Mouse (Mus musculus) forebrain, embryonic 14.5 days (tissue): Measurements from ENCODE around the gene Zkscan8. TPM values are rescaled to one million over a fixed set of nuclear protein-coding genes. Genes with fewer than 3 reads are reported as not detected.
"Not testable (repeated sequence)": the region's sequence is repeated elsewhere in the genome, so short reads cannot be mapped to it uniquely, and the experiment has no call there.

Experiments
- ATAC-seq: fragments of 200-750 bp; cut with Nextera tagmentation; 2 replicates; pipeline ENCODE4 v1.8.0; 2017; ENCODE audit warnings: mild to moderate bottlenecking, moderate library complexity
- DNase-seq: peaks from one replicate; pipeline ENCODE4 v3.0.0-alpha.2; 2015; ENCODE audit warnings: low spot score
- H3K27ac ChIP-seq: fragments of 300-500 bp; sonication (generic); 2 replicates; pipeline ENCODE4 v1.5.1; 2014; ENCODE audit warnings: low read depth, mild to moderate bottlenecking, control low read depth, low read length, moderate library complexity
- H3K27me3 ChIP-seq: fragments of 300-500 bp; sonication (generic); replicated peaks from 2 replicates; pipeline ENCODE4 v1.6.1; 2014; ENCODE audit warnings: low read length, control low read depth, mixed read lengths; ENCODE audit not compliant: control insufficient read depth, insufficient read depth
- H3K36me3 ChIP-seq: fragments of 300-500 bp; sonication (generic); 2 replicates; pipeline ENCODE4 v1.6.1; 2014; ENCODE audit warnings: low read length, control low read depth; ENCODE audit not compliant: control insufficient read depth, insufficient read depth
- H3K4me1 ChIP-seq: fragments of 300-500 bp; sonication (generic); 2 replicates; pipeline ENCODE4 v1.6.1; 2014; ENCODE audit warnings: antibody characterized with exemption, low read length, control low read depth; ENCODE audit not compliant: control insufficient read depth, insufficient read depth
- H3K4me2 ChIP-seq: fragments of 300-500 bp; sonication (generic); 2 replicates; pipeline ENCODE4 v1.6.1; 2014; ENCODE audit warnings: mild to moderate bottlenecking, control low read depth, low read length
- H3K4me3 ChIP-seq: fragments of 300-500 bp; sonication (generic); 2 replicates; pipeline ENCODE4 v1.5.1; 2014; ENCODE audit warnings: low read depth, low read length, control low read depth
- H3K9ac ChIP-seq: fragments of 300-500 bp; sonication (generic); 2 replicates; pipeline ENCODE4 v1.6.1; 2014; ENCODE audit warnings: mild to moderate bottlenecking, low read length, control low read depth, moderate library complexity
- H3K9me3 ChIP-seq: fragments of 300-500 bp; sonication (generic); replicated peaks from 2 replicates; pipeline ENCODE4 v1.6.1; 2016; ENCODE audit warnings: low read length, control low read depth, mixed read lengths; ENCODE audit not compliant: control insufficient read depth
- WGBS: fragments of 180-500 bp; shearing (Covaris S2); extraction: QIAGEN DNeasy Blood & Tissue Kit; methylation state at CpG from one replicate; pipeline ENCODE4 v1.1.7; 2014; 5-methylcytosine and 5-hydroxymethylcytosine counted together
- polyA plus RNA-seq: library from polyadenylated mRNA; unstranded; fragments of >200 nt; fragmentation: Nextera tagmentation; extraction: Ambion mirVana; gene quantifications from 2 replicates; pipeline ENCODE4 v1.2.1, GENCODE M21; 2014

Gene Zkscan8
- polyA plus RNA-seq, 1 experiment from 2014 or later, result 8.6 TPM

GRCm38 (mm10) chr13:21495080-21495479, 35.8 kb downstream of the Zkscan8 start, which contains the start of gene AK157302:
Gene AK157302, plus strand, starts transcription at chr13:21495223.
- ATAC-seq, result no peak
- H3K36me3 ChIP-seq, result no peaks in the 10 kb centered on the region
- H3K27ac ChIP-seq, result no peak within 1 kb of the TSS
- H3K4me3 ChIP-seq, result no peak within 1 kb of the TSS
- H3K27me3 ChIP-seq, result no peaks in the 10 kb centered on the region
- H3K4me2 ChIP-seq, result no peak within 1 kb of the TSS
- 94% methylated on average over 21 of the region's 21 CpGs for WGBS
- no peaks in the 10 kb centered on the region for H3K4me1 ChIP-seq
- no peak within 1 kb of the TSS for H3K9ac ChIP-seq
- DNase-seq, result no peak
- no peaks in the 10 kb centered on the region for H3K9me3 ChIP-seq

GRCm38 (mm10) chr13:21492847-21493246, 38.1 kb downstream of the Zkscan8 start:
- no peak overlapping the region for H3K4me2 ChIP-seq
- DNase-seq, result no peak
- no peaks in the 10 kb centered on the region for H3K36me3 ChIP-seq
- WGBS, result 93% methylated on average over 5 of the region's 5 CpGs
- ATAC-seq, result no peak
- no peaks in the 10 kb centered on the region for H3K4me1 ChIP-seq
- no peaks in the 10 kb centered on the region for H3K9me3 ChIP-seq
- H3K27me3 ChIP-seq, result no peaks in the 10 kb centered on the region
- H3K27ac ChIP-seq, result no peak overlapping the region
- no peak overlapping the region for H3K9ac ChIP-seq
- H3K4me3 ChIP-seq, result no peak overlapping the region

- no peak for ATAC-seq
- Histone ChIP-seq H3K36me3 (peaks cover 17% of the 10 kb centered on the region), H3K4me1 (no peaks in the 10 kb centered on the region), H3K9ac (no peak overlapping the region), H3K4me3 (no peak overlapping the region), H3K27me3 (no peaks in the 10 kb centered on the region), H3K27ac (no peak overlapping the region), H3K9me3 (no peaks in the 10 kb centered on the region), H3K4me2 (no peak overlapping the region)
- 91% methylated on average over 1 of the region's 1 CpGs for WGBS
- no peak for DNase-seq
Observed at GRCm38 (mm10) chr13:21486881-21487280, 44.0 kb downstream of the Zkscan8 start.

GRCm38 (mm10) chr13:21478759-21479670, 51.9 kb downstream of the Zkscan8 start, which contains the start of the genes Zkscan4 and Gm10065:
Gene Zkscan4, plus strand, starts transcription at chr13:21478907.
Gene Gm10065, minus strand, starts transcription at chr13:21479441.
- Histone ChIP-seq H3K9ac (peak within 1 kb of the TSS; percentile 75), H3K4me2 (peak within 1 kb of the TSS; percentile 56), H3K27ac (peak within 1 kb of the TSS; percentile 72), H3K4me3 (peak within 1 kb of the TSS; percentile 62)
- H3K27me3 ChIP-seq, H3K36me3 ChIP-seq, H3K9me3 ChIP-seq, H3K4me1 ChIP-seq: not testable (repeated sequence)
- peak; percentile 89 for DNase-seq
- WGBS, result 2% methylated on average over 31 of the region's 31 CpGs
- ATAC-seq, result peak; percentile 90

GRCm38 (mm10) chr13:21472427-21472826, 58.5 kb downstream of the Zkscan8 start:
- no peak overlapping the region for H3K4me2 ChIP-seq
- 20% methylated on average over 4 of the region's 4 CpGs for WGBS
- no peaks in the 10 kb centered on the region for H3K9me3 ChIP-seq
- H3K36me3 ChIP-seq, result no peaks in the 10 kb centered on the region
- H3K4me1 ChIP-seq, result no peaks in the 10 kb centered on the region; the same call in 1 of the 2 replicates
- no peaks in the 10 kb centered on the region for H3K27me3 ChIP-seq
- H3K9ac ChIP-seq, result no peak overlapping the region
- H3K4me3 ChIP-seq, result no peak overlapping the region
- DNase-seq (no peak), ATAC-seq (no peak)
- no peak overlapping the region for H3K27ac ChIP-seq

GRCm38 (mm10) chr13:21469097-21469496, 61.8 kb downstream of the Zkscan8 start:
- ATAC-seq (no peak), DNase-seq (no peak)
- no peaks in the 10 kb centered on the region for H3K9me3 ChIP-seq
- 14% methylated on average over 9 of the region's 9 CpGs for WGBS
- no peak overlapping the region; the same call in 1 of the 2 replicates for H3K9ac ChIP-seq
- H3K4me3 ChIP-seq, result no peak overlapping the region
- H3K4me2 ChIP-seq, result peak overlapping the region; percentile 66
- no peaks in the 10 kb centered on the region for H3K27me3 ChIP-seq
- no peaks in the 10 kb centered on the region for H3K36me3 ChIP-seq
- H3K4me1 ChIP-seq, result no peaks in the 10 kb centered on the region; the same call in 1 of the 2 replicates
- H3K27ac ChIP-seq, result no peak overlapping the region

- ATAC-seq (peak; percentile 99), DNase-seq (peak; percentile 90)
- Histone ChIP-seq H3K9me3 (no peaks in the 10 kb centered on the region), H3K9ac (peak within 1 kb of the TSS; percentile 72), H3K27me3 (no peaks in the 10 kb centered on the region), H3K4me3 (peak within 1 kb of the TSS; percentile 54), H3K36me3 (no peaks in the 10 kb centered on the region), H3K27ac (no peak within 1 kb of the TSS), H3K4me2 (peak within 1 kb of the TSS; percentile 66), H3K4me1 (no peaks in the 10 kb centered on the region; the same call in 1 of the 2 replicates)
- WGBS, result 1% methylated on average over 54 of the region's 54 CpGs
Observed at GRCm38 (mm10) chr13:21468061-21469019, 62.6 kb downstream of the Zkscan8 start, which contains the start of gene Nkapl. Gene Nkapl, minus strand, starts transcription at chr13:21468509.

GRCm38 (mm10) chr13:21467336-21467735, 63.6 kb downstream of the Zkscan8 start:
- Histone ChIP-seq H3K27me3 (no peaks in the 10 kb centered on the region), H3K9ac (no peak overlapping the region), H3K27ac (no peak overlapping the region), H3K4me2 (no peak overlapping the region; the same call in 1 of the 2 replicates), H3K4me1 (no peaks in the 10 kb centered on the region; the same call in 1 of the 2 replicates), H3K36me3 (no peaks in the 10 kb centered on the region), H3K4me3 (no peak overlapping the region), H3K9me3 (no peaks in the 10 kb centered on the region)
- DNase-seq (no peak), ATAC-seq (no peak)
- 87% methylated on average over 10 of the region's 10 CpGs for WGBS
